Mouse (Mus musculus) testis, adult 2 months (tissue): Measurements from ENCODE around the gene Pgr. TPM values are rescaled to one million over a fixed set of nuclear protein-coding genes. Genes with fewer than 3 reads are reported as not detected.

Source experiments
- H3K27ac ChIP-seq: fragments of 200-500 bp; 2 replicates; pipeline ENCODE4 v1.5.1; 2012; ENCODE audit warnings: low read depth, low read length; ENCODE audit not compliant: control insufficient read depth, insufficient read depth
- H3K27me3 ChIP-seq: fragments of 200-500 bp; 2 replicates; pipeline ENCODE4 v1.6.1; 2012; ENCODE audit warnings: mild to moderate bottlenecking, low read length, moderate library complexity; ENCODE audit not compliant: control insufficient read depth, insufficient read depth
- H3K36me3 ChIP-seq: fragments of 200-500 bp; 2 replicates; pipeline ENCODE4 v1.6.1; 2012; ENCODE audit warnings: mild to moderate bottlenecking, low read length; ENCODE audit not compliant: control insufficient read depth, insufficient read depth
- H3K4me1 ChIP-seq: fragments of 200-500 bp; 2 replicates; pipeline ENCODE4 v1.6.1; 2012; ENCODE audit warnings: low read length; ENCODE audit not compliant: control insufficient read depth, insufficient read depth
- H3K4me3 ChIP-seq: fragments of 200-500 bp; 2 replicates; pipeline ENCODE4 v1.5.1; 2012; ENCODE audit warnings: low read depth, mild to moderate bottlenecking, low read length, moderate library complexity, mixed read lengths; ENCODE audit not compliant: control insufficient read depth
- CTCF ChIP-seq: fragments of 200-500 bp; IDR thresholded peaks from 2 replicates; pipeline ENCODE4 v1.5.1; 2012; ENCODE audit warnings: low read depth, mild to moderate bottlenecking, inconsistent platforms, low read length, moderate library complexity; ENCODE audit not compliant: control insufficient read depth, insufficient read depth, insufficient replicate concordance
- POLR2A ChIP-seq: fragments of 200-500 bp; IDR thresholded peaks from 2 replicates; pipeline ENCODE4 v1.6.1; 2012; ENCODE audit warnings: low read depth, mild to moderate bottlenecking, inconsistent platforms, low read length, moderate library complexity; ENCODE audit not compliant: control insufficient read depth
- polyA plus RNA-seq: library from polyadenylated mRNA; depleted of rRNA; stranded (reverse); fragments of >200 nt; gene quantifications from 2 replicates; pipeline ENCODE4 v1.2.3, GENCODE M21; 2012

The Pgr gene
- polyA plus RNA-seq, 1 experiment: not detected

DNA sequence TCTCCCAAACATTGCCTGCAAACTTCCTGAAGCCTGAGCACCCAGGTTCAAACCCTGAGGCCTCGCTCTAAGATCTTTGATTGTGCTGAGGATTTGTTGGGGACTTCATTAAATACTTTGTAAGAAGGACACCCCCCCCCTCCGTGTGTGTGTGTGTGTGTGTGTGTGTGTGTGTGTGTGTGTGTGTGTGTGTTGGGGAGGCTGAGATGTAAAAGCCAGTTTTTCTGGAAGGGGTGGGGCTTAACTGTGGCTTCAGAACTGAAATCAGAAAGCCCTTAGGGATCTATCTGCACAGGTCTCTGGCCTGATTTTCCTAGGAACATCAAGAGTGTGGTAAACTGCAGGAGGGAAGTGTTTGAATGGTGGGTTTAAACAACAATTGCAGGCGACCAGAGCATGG lies 2.6 kb downstream of the Pgr start:
- Histone ChIP-seq H3K27me3 (no peaks in the 10 kb centered on the region), H3K4me3 (no peak overlapping the region), H3K27ac (no peak overlapping the region), H3K36me3 (no peaks in the 10 kb centered on the region), H3K4me1 (peaks cover 5% of the 10 kb centered on the region; the same call in 1 of the 2 replicates)
- TF ChIP-seq POLR2A (no peak), CTCF (no peak)

DNA sequence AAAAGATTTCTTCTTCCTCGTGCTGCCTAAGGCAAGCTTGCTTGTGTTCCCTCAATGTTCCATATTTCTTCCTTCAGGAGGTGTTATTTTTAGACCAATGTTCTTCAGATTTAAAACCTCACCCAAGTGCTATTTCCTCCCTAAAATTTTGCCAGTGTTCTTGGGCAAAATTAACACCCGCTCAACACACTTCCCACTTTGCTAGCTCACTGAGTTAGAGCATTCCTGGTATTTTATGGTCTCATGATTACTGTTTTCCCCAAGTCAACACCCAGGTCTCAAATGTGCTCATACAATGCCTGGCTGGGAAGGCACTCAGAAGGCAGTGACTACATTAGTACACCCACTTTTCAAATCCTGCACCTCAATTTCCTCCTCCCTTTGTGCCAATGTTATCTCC lies 27.9 kb downstream of the Pgr start:
- H3K27ac ChIP-seq: no peak overlapping the region
- H3K27me3 ChIP-seq: no peaks in the 10 kb centered on the region
- H3K4me1 ChIP-seq: no peaks in the 10 kb centered on the region
- TF ChIP-seq POLR2A (no peak), CTCF (no peak)
- H3K36me3 ChIP-seq: no peaks in the 10 kb centered on the region
- H3K4me3 ChIP-seq: no peak overlapping the region

DNA sequence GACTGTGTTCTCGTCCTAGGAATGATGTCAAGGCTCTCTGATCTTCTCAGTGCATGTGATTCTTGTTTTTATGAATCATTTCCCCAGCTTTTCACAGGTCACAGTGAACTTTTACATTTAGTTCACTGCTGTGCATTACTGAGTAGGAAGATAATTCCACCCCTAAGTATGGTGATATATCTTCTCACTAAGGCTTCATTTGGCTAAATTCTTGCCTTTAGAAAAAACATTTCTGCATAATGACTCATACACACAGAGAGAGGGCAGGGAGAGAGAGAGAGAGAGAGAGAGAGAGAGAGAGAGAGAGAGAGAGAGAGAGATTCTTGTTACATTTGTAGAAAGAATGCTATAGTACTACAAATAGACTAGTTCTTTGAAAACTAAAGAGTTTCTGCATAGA lies 38.1 kb downstream of the Pgr start:
- H3K36me3 ChIP-seq: no peaks in the 10 kb centered on the region
- H3K27me3 ChIP-seq: no peaks in the 10 kb centered on the region
- TF ChIP-seq CTCF: no peak
- TF ChIP-seq POLR2A: no peak

DNA sequence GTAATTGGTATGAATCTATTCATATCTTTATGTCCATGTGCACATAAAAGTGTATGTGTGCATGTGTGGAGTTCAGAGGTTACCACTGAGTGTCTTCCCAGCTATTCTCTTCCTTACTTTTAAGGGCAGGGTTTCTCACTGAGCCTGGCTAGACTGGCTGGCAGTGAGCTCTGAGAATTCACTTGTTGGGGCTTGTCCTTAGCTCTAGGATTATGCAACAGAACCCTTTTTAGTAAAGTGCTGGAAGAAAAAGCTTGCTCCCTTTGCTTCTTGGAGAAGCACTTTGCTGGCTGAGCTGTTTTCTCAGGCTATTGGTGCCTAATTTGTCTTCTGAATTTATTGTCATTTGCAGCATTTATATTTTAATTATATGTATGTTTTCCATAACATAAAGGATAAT lies 53.7 kb downstream of the Pgr start:
- H3K4me3 ChIP-seq: no peak overlapping the region
- TF ChIP-seq POLR2A (no peak), CTCF (no peak)

More for the DNA sequence above, 38.1 kb downstream of the Pgr start:
- no peak overlapping the region for H3K4me3 ChIP-seq
- no peaks in the 10 kb centered on the region for H3K4me1 ChIP-seq
- no peak overlapping the region for H3K27ac ChIP-seq

DNA sequence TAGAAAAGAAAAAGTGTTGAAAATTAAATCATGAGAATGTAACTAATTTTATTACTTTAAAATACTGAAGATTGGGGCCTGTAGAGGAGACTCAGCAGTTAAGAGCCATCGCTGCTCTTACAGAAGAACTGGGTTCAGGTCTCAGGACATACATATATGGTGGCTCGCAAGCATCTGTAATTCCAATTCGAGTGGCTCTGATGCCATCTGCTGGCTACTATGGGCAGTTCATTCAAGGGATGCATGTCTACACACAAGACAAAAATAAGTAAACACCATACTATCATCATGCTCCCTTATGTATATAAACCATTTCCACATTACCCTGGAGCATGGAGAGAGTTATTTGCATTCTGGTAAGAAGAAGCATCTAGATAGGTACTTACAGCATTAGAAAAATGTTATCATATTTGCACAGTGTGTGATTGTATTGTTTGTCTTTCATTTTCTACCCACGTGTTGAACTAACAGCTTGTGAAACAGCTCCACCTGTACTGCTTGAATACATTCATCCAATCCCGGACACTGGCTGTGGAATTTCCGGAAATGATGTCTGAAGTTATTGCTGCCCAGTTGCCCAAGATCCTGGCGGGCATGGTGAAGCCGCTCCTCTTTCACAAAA lies 65.0 kb downstream of the Pgr start:
- no peak overlapping the region for H3K27ac ChIP-seq
- H3K27me3 ChIP-seq: no peaks in the 10 kb centered on the region
- H3K4me1 ChIP-seq: no peaks in the 10 kb centered on the region
- H3K36me3 ChIP-seq: no peaks in the 10 kb centered on the region
- TF ChIP-seq CTCF: no peak
- no peak for TF ChIP-seq POLR2A
- H3K4me3 ChIP-seq: no peak overlapping the region

More for the DNA sequence above, 53.7 kb downstream of the Pgr start:
- no peaks in the 10 kb centered on the region for H3K27me3 ChIP-seq
- H3K27ac ChIP-seq: no peak overlapping the region
- no peaks in the 10 kb centered on the region for H3K4me1 ChIP-seq
- no peaks in the 10 kb centered on the region for H3K36me3 ChIP-seq

DNA sequence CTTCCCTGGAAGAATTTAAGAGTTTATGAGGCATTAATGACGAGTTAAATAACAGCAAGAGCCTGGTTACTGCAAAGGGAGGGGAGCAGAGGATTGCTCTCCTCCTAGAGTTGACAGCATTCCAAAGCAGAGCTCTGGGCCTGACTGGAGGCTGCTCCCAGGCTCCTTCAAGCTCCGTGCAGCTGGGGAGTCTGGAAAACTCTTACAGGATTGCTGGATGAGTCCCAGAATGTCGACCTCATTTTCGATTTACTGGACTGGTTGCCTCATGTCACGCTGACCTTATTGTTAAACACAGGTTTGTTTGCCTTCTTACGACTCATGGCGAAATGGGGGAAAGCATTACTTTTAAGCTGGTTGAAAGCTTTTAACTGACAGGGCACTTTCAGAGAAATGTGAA lies 70.6 kb downstream of the Pgr start:
- Histone ChIP-seq H3K27ac (no peak overlapping the region), H3K27me3 (no peaks in the 10 kb centered on the region), H3K4me1 (no peaks in the 10 kb centered on the region), H3K36me3 (no peaks in the 10 kb centered on the region), H3K4me3 (no peak overlapping the region)
- TF ChIP-seq CTCF (no peak), POLR2A (no peak)

DNA sequence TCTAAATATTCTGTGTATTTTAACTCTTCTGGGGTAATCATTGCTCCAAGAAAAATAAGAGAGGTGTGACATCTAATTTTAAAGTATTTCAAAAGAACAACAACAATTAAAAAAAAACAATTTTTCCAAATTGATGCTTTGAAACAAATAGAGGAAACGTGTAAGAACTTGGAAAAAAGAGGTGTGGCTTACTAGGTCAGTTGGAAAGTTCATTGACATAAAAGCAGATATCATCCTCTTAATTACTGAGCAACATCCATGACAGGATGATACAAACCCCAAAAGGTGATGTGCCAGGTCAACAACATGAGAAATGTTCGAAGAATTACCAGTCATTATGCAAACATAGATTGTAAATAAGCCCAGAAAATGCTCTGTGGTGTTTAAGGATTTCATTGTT lies 71.9 kb downstream of the Pgr start, which contains the start of gene Gm16485:
Gm16485 (plus strand) TSS at position 301 of the 400 bp plus-strand sequence.
- Histone ChIP-seq H3K4me1 (no peaks in the 10 kb centered on the region), H3K4me3 (no peak within 1 kb of the TSS), H3K27ac (no peak within 1 kb of the TSS), H3K36me3 (no peaks in the 10 kb centered on the region), H3K27me3 (no peaks in the 10 kb centered on the region)
- TF ChIP-seq CTCF: no peak
- TF ChIP-seq POLR2A: no peak
